Mouse (Mus musculus) pancreas, adult 10 weeks (tissue): ENCODE measurements around the gene Tcp10b. TPM values are rescaled to one million over a fixed set of nuclear protein-coding genes. Genes with fewer than 3 reads are reported as not detected.

Experiments
- polyA plus RNA-seq: library from polyadenylated mRNA; stranded (reverse); fragments of 350-450 nt; fragmentation: Illumina TruSeq; extraction: RNeasy Lipid Tissue Mini Kit (QIAGEN cat#74804); gene quantifications from one replicate; pipeline ENCODE4 v1.2.3, GENCODE M21; 2015; ENCODE audit warnings: low read depth, low replicate concordance; ENCODE audit not compliant: insufficient read depth

Tcp10b gene
- polyA plus RNA-seq = 0.76 TPM

GRCm38 (mm10) chr17:13060804-13061203 lies at the start of gene Tcp10b:
TSS of gene Tcp10b (plus strand) at chr17:13061104.

GRCm38 (mm10) chr17:13052124-13052813 lies 8.6 kb upstream of the Tcp10b start, which contains the start of gene Gpr31b:
TSS of gene Gpr31b (minus strand) at chr17:13052296.

GRCm38 (mm10) chr17:13131710-13132109 lies 70.8 kb downstream of the Tcp10b start, which contains the start of gene Unc93a:
TSS of gene Unc93a (minus strand) at chr17:13131810.

Other genes starting within 250 kb of the Tcp10b start
- gene Mas1, start 193.0 kb upstream of the Tcp10b start, polyA plus RNA-seq = not detected
- 0.55 TPM for gene Mrgprh, start 185.1 kb upstream of the Tcp10b start, polyA plus RNA-seq
- gene Pnldc1, start 150.9 kb upstream of the Tcp10b start, polyA plus RNA-seq = not detected
- gene Tcp1, start 145.4 kb upstream of the Tcp10b start, polyA plus RNA-seq = 42.0 TPM
- 9.9 TPM for gene Mrpl18, start 144.8 kb upstream of the Tcp10b start, polyA plus RNA-seq
- not detected for gene Acat3, start 120.5 kb upstream of the Tcp10b start, polyA plus RNA-seq
- 2.1 TPM for gene Acat2, start 100.4 kb upstream of the Tcp10b start, polyA plus RNA-seq
- 16.4 TPM for gene Wtap, start 66.9 kb upstream of the Tcp10b start, polyA plus RNA-seq
- gene Sod2, start 54.3 kb upstream of the Tcp10b start, polyA plus RNA-seq = 18.4 TPM
- gene Gpr31b, start 8.8 kb upstream of the Tcp10b start, polyA plus RNA-seq = not detected
- not detected for gene Unc93a, start 70.7 kb downstream of the Tcp10b start, polyA plus RNA-seq
- gene Smok2a, start 160.1 kb downstream of the Tcp10b start, polyA plus RNA-seq = not detected
- not detected for gene Smok2b, start 169.2 kb downstream of the Tcp10b start, polyA plus RNA-seq